Mouse (Mus musculus): Measurements from ENCODE around the gene Bbs12. TPM values are rescaled to one million over a fixed set of nuclear protein-coding genes. Genes with fewer than 3 reads are reported as not detected.

Bbs12 gene
- total RNA-seq, 2 experiments from 2014 or later, result 5.9 to 6.3 TPM

DNA sequence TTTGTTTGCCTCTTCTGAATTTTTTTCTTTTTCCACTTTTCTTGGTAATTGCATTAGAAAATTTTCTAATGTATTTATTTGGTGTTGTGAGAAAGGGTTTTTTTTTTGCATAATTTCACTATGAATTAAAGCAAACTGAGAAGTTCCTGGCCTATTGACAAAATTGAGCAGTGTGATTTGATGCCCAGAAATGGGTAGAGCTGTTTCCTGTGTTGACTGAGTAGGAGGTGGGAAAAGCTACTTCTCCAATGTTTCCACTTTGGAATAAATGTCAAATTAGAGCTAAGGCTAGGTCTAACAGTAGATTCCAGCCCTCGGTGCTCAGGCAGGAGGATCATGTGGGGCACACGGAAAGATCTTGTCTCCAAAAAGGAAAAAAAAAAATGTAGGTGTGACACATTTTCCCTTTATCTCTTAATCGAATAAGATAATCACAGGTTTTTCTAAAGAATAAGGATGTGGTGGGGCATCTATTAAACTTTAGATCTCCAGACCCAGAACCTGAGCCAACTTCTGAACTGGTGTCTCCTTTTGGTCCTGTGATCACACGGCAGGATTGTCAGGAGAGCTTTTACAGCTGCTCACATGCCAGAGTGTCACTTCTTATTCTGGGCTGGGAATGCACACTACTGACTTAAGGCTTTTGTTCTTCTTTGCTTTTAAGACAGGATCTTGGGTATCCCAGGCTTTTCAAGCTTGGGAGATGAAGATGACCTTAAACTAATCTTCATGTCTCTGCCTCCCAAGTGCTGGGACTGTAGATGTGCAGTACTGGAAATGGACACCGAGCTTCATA, 13.2 kb downstream of the Bbs12 start:
- no peak for DNase-seq
- intact Hi-C loops (cut with DNase I), result no loop called here

DNA sequence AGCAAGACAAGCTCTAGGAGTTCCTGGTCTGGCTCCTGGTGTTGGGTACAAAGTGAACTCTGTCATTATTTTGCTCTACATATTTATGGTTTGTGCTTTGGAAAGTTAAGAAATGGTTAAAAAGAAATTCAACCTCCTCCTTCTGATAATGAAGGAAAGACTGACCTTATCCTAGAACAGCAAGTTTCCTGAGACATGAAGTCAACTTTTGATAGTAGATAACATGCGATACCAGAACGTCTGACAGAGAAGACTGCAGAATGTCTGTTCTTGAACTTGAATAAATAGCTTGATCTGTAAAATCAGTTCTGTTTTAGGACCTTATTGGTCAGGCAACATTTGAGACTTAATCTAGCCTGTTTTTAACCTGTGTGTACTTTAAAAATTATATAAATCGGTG, 14.3 kb downstream of the Bbs12 start:
- intact Hi-C loops (cut with DNase I), result no loop called here
- no peak for DNase-seq

- intact Hi-C loops (cut with DNase I), result no loop called here
- DNase-seq, result no peak
These were observed 16.1 kb downstream of the Bbs12 start for GRCm38 (mm10) chr3:37328489-37328888.

DNA sequence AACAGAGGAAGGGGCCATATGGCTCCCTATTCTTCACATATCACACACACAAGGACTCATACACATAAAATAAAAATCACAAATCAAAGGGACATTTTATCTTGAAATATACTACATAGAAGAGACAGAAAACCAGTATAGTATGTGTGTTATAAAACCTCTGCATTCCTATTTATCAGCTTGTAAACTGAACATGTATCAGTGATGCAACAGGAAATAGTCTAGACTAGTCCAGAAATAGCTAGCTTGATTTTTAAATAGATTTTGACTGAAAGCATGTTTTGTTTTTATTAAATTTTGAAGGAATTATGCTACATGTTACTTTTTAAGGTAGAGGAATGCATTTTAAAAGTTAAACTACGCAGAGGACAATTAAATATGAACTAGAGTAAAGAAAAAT, 17.6 kb downstream of the Bbs12 start:
- intact Hi-C loops (cut with DNase I), result no loop called here
- DNase-seq, result no peak

DNA sequence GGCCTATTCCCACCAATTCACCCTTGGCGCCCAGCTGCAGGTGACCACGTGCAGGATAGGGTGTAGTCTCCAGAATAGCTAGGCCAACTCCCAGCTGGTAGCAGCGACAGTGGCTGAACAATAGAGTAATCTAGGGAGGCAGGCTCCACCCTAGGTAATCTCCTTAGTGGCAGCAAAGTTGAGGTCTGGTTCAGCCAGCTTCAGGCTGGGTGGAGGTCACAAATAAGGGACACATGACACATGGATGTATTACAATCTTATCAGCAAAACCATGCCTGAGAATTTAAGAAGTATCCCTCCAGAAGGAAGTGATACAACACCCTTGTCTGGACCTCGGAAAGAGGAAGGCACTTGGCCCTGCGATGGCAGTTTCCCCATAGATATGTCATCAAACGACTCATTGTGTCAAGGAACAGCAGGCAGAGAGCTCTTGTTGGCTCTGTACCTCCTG, 19.7 kb downstream of the Bbs12 start:
- intact Hi-C loops (cut with DNase I), result no loop called here
- DNase-seq, result no peak

- no peak for DNase-seq
These were observed 21.7 kb downstream of the Bbs12 start for GRCm38 (mm10) chr3:37334053-37334452.

GRCm38 (mm10) chr3:37341110-37341509, 28.8 kb downstream of the Bbs12 start:
- intact Hi-C loops (cut with DNase I), result no loop called here
- DNase-seq, result peak; percentile 43

More at GRCm38 (mm10) chr3:37334053-37334452, 21.7 kb downstream of the Bbs12 start:
- intact Hi-C loops (cut with DNase I), result no loop called here

- no peak for DNase-seq
- intact Hi-C loops (cut with DNase I), result no loop called here
These were observed 30.5 kb downstream of the Bbs12 start for GRCm38 (mm10) chr3:37342811-37343210.

GRCm38 (mm10) chr3:37347671-37348070, 35.3 kb downstream of the Bbs12 start:
- DNase-seq, result no peak
- intact Hi-C loops (cut with DNase I), result no loop called here

GRCm38 (mm10) chr3:37348221-37349165, 36.1 kb downstream of the Bbs12 start, which contains the start of gene Fgf2:
Fgf2 (plus strand) TSS chr3:37348346.
- intact Hi-C loops (cut with DNase I), result no loop called here

DNA sequence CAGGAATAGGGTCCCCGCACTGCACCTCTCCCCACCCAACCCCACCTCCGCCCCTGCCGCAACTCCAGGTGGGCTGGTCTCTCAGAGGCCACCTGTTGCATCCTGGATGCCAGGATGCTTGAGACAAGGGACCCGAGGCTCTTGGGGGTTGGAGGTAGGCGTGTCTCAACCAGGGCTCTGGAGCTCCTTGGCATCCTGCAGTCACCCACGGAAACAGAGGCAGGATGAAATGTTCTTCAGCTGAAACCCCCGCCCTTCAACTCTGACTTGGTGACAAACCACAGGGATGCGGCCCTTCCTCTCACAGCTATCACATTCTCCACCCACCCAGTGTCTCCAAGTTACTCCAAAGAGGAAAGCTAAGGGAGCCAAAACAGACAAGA, 36.8 kb downstream of the Bbs12 start:
- DNase-seq, result no peak
- intact Hi-C loops (cut with DNase I), result no loop called here

More at GRCm38 (mm10) chr3:37348221-37349165, 36.1 kb downstream of the Bbs12 start, which contains the start of gene Fgf2:
- peak; percentile 14 for DNase-seq

- intact Hi-C loops (cut with DNase I), result no loop called here
These were observed 38.0 kb downstream of the Bbs12 start for GRCm38 (mm10) chr3:37350386-37350785.

GRCm38 (mm10) chr3:37353951-37354481, 41.7 kb downstream of the Bbs12 start:
- DNase-seq, result no peak
- intact Hi-C loops (cut with DNase I), result no loop called here

More at GRCm38 (mm10) chr3:37350386-37350785, 38.0 kb downstream of the Bbs12 start:
- no peak for DNase-seq

- DNase-seq, result no peak
- intact Hi-C loops (cut with DNase I), result no loop called here
These were observed 42.4 kb downstream of the Bbs12 start for GRCm38 (mm10) chr3:37354737-37355136.

GRCm38 (mm10) chr3:37360729-37361128, 48.4 kb downstream of the Bbs12 start:
- intact Hi-C loops (cut with DNase I), result no loop called here
- DNase-seq, result no peak

- intact Hi-C loops (cut with DNase I), result no loop called here
- DNase-seq, result no peak
These were observed 52.8 kb downstream of the Bbs12 start for GRCm38 (mm10) chr3:37365144-37365543.

GRCm38 (mm10) chr3:37365976-37366375, 53.6 kb downstream of the Bbs12 start:
- intact Hi-C loops (cut with DNase I), result no loop called here
- DNase-seq, result no peak

GRCm38 (mm10) chr3:37366381-37367053, 54.2 kb downstream of the Bbs12 start:
- intact Hi-C loops (cut with DNase I), result no loop called here

DNA sequence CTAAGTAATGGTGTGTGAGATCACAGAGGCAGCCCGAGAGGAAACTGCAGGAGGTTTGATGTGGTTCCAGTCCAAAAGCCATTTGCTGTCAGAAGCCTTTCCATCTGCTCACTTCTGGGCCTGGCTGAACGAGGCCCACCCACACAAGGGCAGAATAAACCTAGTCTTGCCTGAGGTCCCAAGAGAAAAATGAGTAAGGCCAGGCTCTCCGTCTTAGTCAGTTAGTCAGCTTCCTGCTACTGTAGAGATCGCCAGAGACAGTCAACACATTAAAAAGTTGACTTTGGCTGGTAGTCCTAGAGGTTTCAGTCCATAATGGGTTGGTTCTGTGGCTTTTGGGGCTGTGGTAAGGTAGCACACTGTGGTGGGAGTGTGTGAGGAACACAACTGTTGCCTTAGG, 58.1 kb downstream of the Bbs12 start:
- DNase-seq, result no peak
- intact Hi-C loops (cut with DNase I), result no loop called here

More at GRCm38 (mm10) chr3:37366381-37367053, 54.2 kb downstream of the Bbs12 start:
- DNase-seq, result no peak

Data from left cerebral cortex, postnatal 4 days (tissue).